In genomic region chr4:135439188-135439647, GRCm38 (mm10) we compare ENCODE assay signal across 8 mouse cellular contexts. TPM values are rescaled to one million over a fixed set of nuclear protein-coding genes. Genes with fewer than 3 reads are reported as not detected.
DNase-seq lines count a peak whose midpoint lies in the region; ATAC-seq lines count a peak whose summit lies in the region.

No protein-coding gene starts in this region.

- H3K9me3 ChIP-seq in forebrain, embryonic 13.5 days (replicated peaks) = no peaks in the 10 kb centered on the region
- no peaks in the 10 kb centered on the region for H3K9me3 ChIP-seq in hindbrain, embryonic 14.5 days (ENCODE audit: control insufficient read depth, low read length)
- no peaks in the 10 kb centered on the region for H3K9me3 ChIP-seq in midbrain, embryonic 15.5 days

- H3K4me1 ChIP-seq in forebrain, embryonic 13.5 days = peaks cover 12% of the 10 kb centered on the region
- H3K4me1 ChIP-seq in hindbrain, embryonic 14.5 days (replicated peaks; ENCODE audit: control insufficient read depth, insufficient read depth, low read length) = peaks cover 8% of the 10 kb centered on the region; the same call in 1 of the 2 replicates
- H3K4me1 ChIP-seq in midbrain, embryonic 15.5 days = peaks cover 8% of the 10 kb centered on the region

- peak overlapping the region; percentile 43 for H3K4me2 ChIP-seq in forebrain, embryonic 13.5 days
- peak overlapping the region; percentile 21 for H3K4me2 ChIP-seq in hindbrain, embryonic 14.5 days (replicated peaks)
- peak overlapping the region; percentile 12; the same call in 1 of the 2 replicates for H3K4me2 ChIP-seq in midbrain, embryonic 15.5 days

- H3K27ac ChIP-seq in forebrain, embryonic 13.5 days = no peak overlapping the region
- no peak overlapping the region for H3K27ac ChIP-seq in hindbrain, embryonic 14.5 days
- no peak overlapping the region for H3K27ac ChIP-seq in midbrain, embryonic 15.5 days

- peak overlapping the region; percentile 45; the same call in 1 of the 2 replicates for H3K9ac ChIP-seq in forebrain, embryonic 13.5 days
- no peak overlapping the region for H3K9ac ChIP-seq in hindbrain, embryonic 14.5 days
- H3K9ac ChIP-seq in midbrain, embryonic 15.5 days = no peak overlapping the region

- H3K27me3 ChIP-seq in forebrain, embryonic 13.5 days = peaks cover 5% of the 10 kb centered on the region; the same call in 1 of the 2 replicates
- no peaks in the 10 kb centered on the region for H3K27me3 ChIP-seq in hindbrain, embryonic 14.5 days (ENCODE audit: control insufficient read depth, insufficient read depth, low read length)
- no peaks in the 10 kb centered on the region for H3K27me3 ChIP-seq in midbrain, embryonic 15.5 days (replicated peaks)

- ATAC-seq in forebrain, embryonic 13.5 days = no peak
- ATAC-seq in hindbrain, embryonic 14.5 days (ENCODE audit: low FRiP score) = no peak
- no peak for ATAC-seq in midbrain, embryonic 15.5 days (replicated peaks)

- 3% methylated on average over 15 of the region's 15 CpGs for WGBS in forebrain, embryonic 13.5 days
- WGBS in hindbrain, embryonic 14.5 days = 4% methylated on average over 15 of the region's 15 CpGs
- 4% methylated on average over 15 of the region's 15 CpGs for WGBS in midbrain, embryonic 15.5 days

- no peak overlapping the region for H3K4me3 ChIP-seq in forebrain, embryonic 13.5 days
- H3K4me3 ChIP-seq in hindbrain, embryonic 14.5 days (replicated peaks; ENCODE audit: low read length) = no peak overlapping the region
- no peak overlapping the region for H3K4me3 ChIP-seq in midbrain, embryonic 15.5 days

- H3K36me3 ChIP-seq in forebrain, embryonic 13.5 days (ENCODE audit: poor library complexity, severe bottlenecking) = no peaks in the 10 kb centered on the region
- H3K36me3 ChIP-seq in hindbrain, embryonic 14.5 days (replicated peaks; ENCODE audit: control insufficient read depth, insufficient read depth) = no peaks in the 10 kb centered on the region
- no peaks in the 10 kb centered on the region for H3K36me3 ChIP-seq in midbrain, embryonic 15.5 days (replicated peaks)

- peak; percentile 88 for DNase-seq in CD4-positive helper T cell, adult 2 months (ENCODE audit: low read depth, low spot score)
- peak; percentile 66 for DNase-seq in adrenal gland, postnatal 10 days
- DNase-seq in hindbrain, embryonic 14.5 days (ENCODE audit: low spot score) = no peak
- DNase-seq in liver = peak; percentile 94
- peak; percentile 48 for DNase-seq in testis, postnatal 14 days (ENCODE audit: low spot score)
- no peak for DNase-seq in cerebellum, adult 11-12 months

RNA-seq across cellular contexts. Expression of gene Rcan3, which starts 5.6 kb away (rescaled TPM):
- total RNA-seq in adrenal gland, postnatal 10 days (2021) = 10 to 100 TPM; 18.0 to 23.0 TPM
- polyA plus RNA-seq in forebrain, embryonic 13.5 days (2015; fragmentation: Nextera tagmentation; extraction: Ambion mirVana) = 14.8 and 20.9 TPM in 2 replicates
- polyA plus RNA-seq in hindbrain, embryonic 14.5 days (2014; fragmentation: Nextera tagmentation; extraction: Ambion mirVana) = 46.0 and 48.8 TPM in 2 replicates
- 53.0 and 54.1 TPM in 2 replicates for polyA plus RNA-seq in midbrain, embryonic 15.5 days (2015; fragmentation: Nextera tagmentation; extraction: Ambion mirVana)

RNA-seq across cellular contexts. Expression of gene Ncmap, which starts 41.2 kb away (rescaled TPM):
- under 1 TPM; 0.63 to 0.73 TPM for total RNA-seq in adrenal gland, postnatal 10 days (2021)
- 0.64 and 0.79 TPM in 2 replicates for polyA plus RNA-seq in forebrain, embryonic 13.5 days (2015; fragmentation: Nextera tagmentation; extraction: Ambion mirVana)
- 0.90 and 1.0 TPM in 2 replicates for polyA plus RNA-seq in hindbrain, embryonic 14.5 days (2014; fragmentation: Nextera tagmentation; extraction: Ambion mirVana)
- polyA plus RNA-seq in midbrain, embryonic 15.5 days (2015; fragmentation: Nextera tagmentation; extraction: Ambion mirVana) = 1.1 and 1.2 TPM in 2 replicates

RNA-seq across cellular contexts. Expression of gene Stpg1, which starts 55.4 kb away (rescaled TPM):
- total RNA-seq in adrenal gland, postnatal 10 days (2021) = under 1 TPM; 0.12 to 0.85 TPM
- 0.25 TPM in 1 of 2 replicates, not detected in the other for polyA plus RNA-seq in forebrain, embryonic 13.5 days (2015; fragmentation: Nextera tagmentation; extraction: Ambion mirVana)
- 0.20 and 0.29 TPM in 2 replicates for polyA plus RNA-seq in hindbrain, embryonic 14.5 days (2014; fragmentation: Nextera tagmentation; extraction: Ambion mirVana)
- 0.36 and 0.59 TPM in 2 replicates for polyA plus RNA-seq in midbrain, embryonic 15.5 days (2015; fragmentation: Nextera tagmentation; extraction: Ambion mirVana)

RNA-seq across cellular contexts. Expression of gene Nipal3, which starts 55.6 kb away (rescaled TPM):
- total RNA-seq in adrenal gland, postnatal 10 days (2021) = 10 to 100 TPM; 13.8 to 15.4 TPM
- polyA plus RNA-seq in forebrain, embryonic 13.5 days (2015; fragmentation: Nextera tagmentation; extraction: Ambion mirVana) = 2.7 and 4.5 TPM in 2 replicates
- polyA plus RNA-seq in hindbrain, embryonic 14.5 days (2014; fragmentation: Nextera tagmentation; extraction: Ambion mirVana) = 7.2 and 11.0 TPM in 2 replicates
- polyA plus RNA-seq in midbrain, embryonic 15.5 days (2015; fragmentation: Nextera tagmentation; extraction: Ambion mirVana) = 10.7 and 13.1 TPM in 2 replicates

Comparison
In these comparisons a context has a peak if more than half of its experiments do, and no peak if none do; other contexts are left out.
1. DNase-seq: peak in CD4-positive helper T cell, adult 2 months (single experiment), adrenal gland, postnatal 10 days (single experiment), liver (single experiment) and testis, postnatal 14 days (single experiment); none in hindbrain, embryonic 14.5 days (single experiment) and cerebellum, adult 11-12 months (single experiment).
2. Peak in every context shown above with its lines, with median percentiles within 50 percentile points of each other: H3K4me2 ChIP-seq.